9 mouse cellular contexts compared by ENCODE assay signal in the genomic region with DNA sequence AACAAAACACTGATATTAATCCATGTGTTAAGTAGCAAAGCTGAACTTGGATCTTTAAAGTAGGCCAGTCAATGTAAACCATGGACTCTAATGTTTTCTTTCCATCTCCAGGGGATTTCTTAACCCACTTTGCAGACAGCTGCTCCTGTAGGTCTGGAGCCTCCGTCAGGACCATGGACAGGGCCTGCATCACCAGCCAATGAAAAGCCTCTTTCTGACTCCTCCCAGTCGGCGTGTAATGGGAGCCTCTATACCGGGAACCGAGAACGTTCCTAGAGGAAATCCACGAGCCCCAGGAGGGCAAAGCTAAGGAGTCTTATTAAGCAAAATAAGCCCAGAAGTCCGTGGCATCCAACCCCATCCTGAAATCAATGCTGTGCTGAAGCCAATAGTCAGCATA.
DNase-seq lines count a peak whose midpoint lies in the region; ATAC-seq and TF ChIP-seq lines count a peak whose summit lies in the region.
"Had no signal": no experiment of that assay in that cellular context is flagged by ENCODE, and none has a peak within 500 bp of the region (broad histone marks: within the 10 kb centered on the region; RNA-seq: fewer than 3 reads in every experiment).

No protein-coding gene starts in this region.

- DNase-seq in lung, adult 2 months: no peak
- DNase-seq in adrenal gland, adult 2 months: peak; percentile 29
- DNase-seq in layer of hippocampus, postnatal 25 days (ENCODE audit: extremely low spot score in 1 of 2, low spot score in 1 of 2): no peak
- no peak for DNase-seq in frontal cortex, postnatal 10 days (ENCODE audit: low spot score in 2 of 2)
- DNase-seq: right cerebral cortex, postnatal 4 days had no signal

- TF ChIP-seq CTCF in lung, adult 2 months (IDR thresholded peaks at IDR 0.05; ENCODE audit: insufficient read depth, low read length): no peak

- H3ac ChIP-seq in myocyte (ENCODE audit: control insufficient read depth, insufficient read length): no peak overlapping the region

- H3K9ac ChIP-seq in lung, embryonic 15.5 days: no peak overlapping the region
- no peak overlapping the region for H3K9ac ChIP-seq in hindbrain, embryonic 12.5 days
- H3K9ac ChIP-seq: hindbrain, embryonic 15.5 days had no signal

- no peak overlapping the region for H3K4me3 ChIP-seq in lung, embryonic 15.5 days
- H3K4me3 ChIP-seq in lung, adult 2 months (replicated peaks; ENCODE audit: extremely low read depth, low read depth, low read length): no peak overlapping the region
- no peak overlapping the region for H3K4me3 ChIP-seq in hindbrain, embryonic 12.5 days
- no peak overlapping the region for H3K4me3 ChIP-seq in myocyte
- H3K4me3 ChIP-seq: hindbrain, embryonic 15.5 days had no signal

- H3K36me3 ChIP-seq in lung, embryonic 15.5 days: no peaks in the 10 kb centered on the region
- H3K36me3 ChIP-seq in hindbrain, embryonic 12.5 days: no peaks in the 10 kb centered on the region
- H3K36me3 ChIP-seq in myocyte (ENCODE audit: control insufficient read depth, insufficient read depth): no peaks in the 10 kb centered on the region
- H3K36me3 ChIP-seq: hindbrain, embryonic 15.5 days had no signal

- H3K4me1 ChIP-seq in lung, embryonic 15.5 days: no peaks in the 10 kb centered on the region
- no peaks in the 10 kb centered on the region for H3K4me1 ChIP-seq in lung, adult 2 months (ENCODE audit: control insufficient read depth, insufficient read depth, low read length)
- peaks cover 11% of the 10 kb centered on the region; the same call in 1 of the 2 replicates for H3K4me1 ChIP-seq in hindbrain, embryonic 12.5 days
- H3K4me1 ChIP-seq: hindbrain, embryonic 15.5 days had no signal

- H3K79me2 ChIP-seq in myocyte (ENCODE audit: control insufficient read depth, insufficient read depth): no peaks in the 10 kb centered on the region

- no peak overlapping the region for H3K4me2 ChIP-seq in lung, embryonic 15.5 days
- 0 out of 2 replicates have a peak overlapping the region, but pooled peaks have one; percentile 13 for H3K4me2 ChIP-seq in hindbrain, embryonic 12.5 days (replicated peaks)
- no peak overlapping the region for H3K4me2 ChIP-seq in myocyte (ENCODE audit: low read depth)
- H3K4me2 ChIP-seq: hindbrain, embryonic 15.5 days had no signal

- H3K9me3 ChIP-seq in lung, embryonic 15.5 days: no peaks in the 10 kb centered on the region
- H3K9me3 ChIP-seq in hindbrain, embryonic 12.5 days (replicated peaks): no peaks in the 10 kb centered on the region
- H3K9me3 ChIP-seq: hindbrain, embryonic 15.5 days had no signal

- TF ChIP-seq POLR2A in lung, adult 2 months (IDR thresholded peaks at IDR 0.05; ENCODE audit: borderline replicate concordance, extremely low read depth, low read depth, low read length): no peak
- no peak for TF ChIP-seq POLR2A in myocyte (IDR thresholded peaks at IDR 0.05; ENCODE audit: insufficient read length, low read depth)

- 0% methylated on average over 8 of the region's 8 CpGs for whole genome bisulfite sequencing in lung, embryonic 15.5 days
- under 1% methylated on average over 8 of the region's 8 CpGs for WGBS in lung, adult 2 months
- WGBS in hindbrain, embryonic 12.5 days: 0% methylated on average over 8 of the region's 8 CpGs

- H3K27me3 ChIP-seq in lung, embryonic 15.5 days: no peaks in the 10 kb centered on the region
- no peaks in the 10 kb centered on the region for H3K27me3 ChIP-seq in hindbrain, embryonic 12.5 days
- H3K27me3 ChIP-seq in myocyte (ENCODE audit: control insufficient read depth, insufficient read depth, insufficient read length): no peaks in the 10 kb centered on the region
- H3K27me3 ChIP-seq: hindbrain, embryonic 15.5 days had no signal

- peak; percentile 35; the same call in 1 of the 2 replicates for ATAC-seq in lung, embryonic 15.5 days (ENCODE audit: borderline replicate concordance, extremely low read depth, low FRiP score, low TSS enrichment)
- ATAC-seq in hindbrain, embryonic 12.5 days (ENCODE audit: low FRiP score): no peak

- no peak overlapping the region for H3K27ac ChIP-seq in lung, embryonic 15.5 days
- no peak overlapping the region for H3K27ac ChIP-seq in hindbrain, embryonic 12.5 days
- H3K27ac ChIP-seq: hindbrain, embryonic 15.5 days had no signal

TF ChIP-seq in myocyte, 11 proteins besides CTCF, POLR2A, EP300 and RAD21:
- TF ChIP-seq REST (IDR thresholded peaks at IDR 0.05; ENCODE audit: insufficient read depth, insufficient read length) (peak; percentile 66), E2F4 (IDR thresholded peaks at IDR 0.05; ENCODE audit: insufficient read depth) (no peak)
